In genomic region chr2:91114781-91115577, GRCm38 (mm10) we compare ENCODE assay signal across 8 mouse cellular contexts. TPM values are rescaled to one million over a fixed set of nuclear protein-coding genes. Genes with fewer than 3 reads are reported as not detected.
DNase-seq lines count a peak whose midpoint lies in the region; ATAC-seq lines count a peak whose summit lies in the region.

No protein-coding gene starts in this region.

- 0 out of 2 replicates have a peak, but pooled peaks cover 3% of the 10 kb centered on the region for H3K4me1 ChIP-seq in intestine, embryonic 14.5 days (replicated peaks; ENCODE audit: control insufficient read depth, insufficient read depth, low read length)
- peaks cover 9% of the 10 kb centered on the region for H3K4me1 ChIP-seq in midbrain, embryonic 10.5 days

- H3K4me2 ChIP-seq in intestine, embryonic 14.5 days (ENCODE audit: low read length): peak overlapping the region; percentile 81

- no peak overlapping the region for H3K27ac ChIP-seq in intestine, embryonic 14.5 days (ENCODE audit: low read depth)
- peak overlapping the region; percentile 82 for H3K27ac ChIP-seq in midbrain, embryonic 10.5 days (replicated peaks)

- ATAC-seq in common myeloid progenitor, adult 5-6 weeks (replicated peaks; ENCODE audit: low read depth, poor library complexity, severe bottlenecking): peak; percentile 70
- ATAC-seq in intestine, embryonic 14.5 days (replicated peaks; ENCODE audit: low FRiP score, low TSS enrichment, low read depth): peak; percentile 72
- ATAC-seq in monocyte, adult 5-6 weeks (replicated peaks; ENCODE audit: insufficient number of reproducible peaks, low FRiP score, low TSS enrichment, poor library complexity, severe bottlenecking): no peak

- peak overlapping the region; percentile 38 for H3K9ac ChIP-seq in intestine, embryonic 14.5 days (ENCODE audit: low read length)

- H3K9me3 ChIP-seq in intestine, embryonic 14.5 days (ENCODE audit: control insufficient read depth, low read length): no peaks in the 10 kb centered on the region
- H3K9me3 ChIP-seq in midbrain, embryonic 10.5 days (replicated peaks): no peaks in the 10 kb centered on the region

- peak; percentile 86 for DNase-seq in WW6 (ENCODE audit: low read depth, low spot score)
- DNase-seq in gastrocnemius, postnatal 10 days: peak; percentile 99
- peak; percentile 99 for DNase-seq in intestine, embryonic 14.5 days (ENCODE audit: low spot score)
- DNase-seq in left cerebral cortex, postnatal 10 days (ENCODE audit: extremely low spot score in 1 of 2, low spot score in 2 of 2): peak; percentile 82 to 93
- peak; percentile 95 for DNase-seq in midbrain, embryonic 10.5 days (ENCODE audit: low spot score)
- DNase-seq in spleen, adult 12 weeks (ENCODE audit: low spot score): peak; percentile 30

- WGBS in intestine, embryonic 14.5 days: 7% methylated on average over 39 of the region's 42 CpGs
- WGBS in midbrain, embryonic 10.5 days: 7% methylated on average over 42 of the region's 42 CpGs

- H3K36me3 ChIP-seq in intestine, embryonic 14.5 days (ENCODE audit: control insufficient read depth, insufficient read depth, low read length): no peaks in the 10 kb centered on the region
- H3K36me3 ChIP-seq in midbrain, embryonic 10.5 days: no peaks in the 10 kb centered on the region

- peak overlapping the region; percentile 35 for H3K4me3 ChIP-seq in intestine, embryonic 14.5 days (ENCODE audit: low read depth, low read length)
- peak overlapping the region; percentile 64 for H3K4me3 ChIP-seq in midbrain, embryonic 10.5 days

- intact Hi-C loops in left cerebral cortex, postnatal 10 days (cut with DNase I): loop anchor here (1.0 kb wide), 1 partner anchor 79 kb away; no protein-coding TSS in a partner anchor

- H3K27me3 ChIP-seq in intestine, embryonic 14.5 days (replicated peaks; ENCODE audit: control insufficient read depth, insufficient read depth, low read length): no peaks in the 10 kb centered on the region; the same call in 1 of the 2 replicates
- H3K27me3 ChIP-seq in midbrain, embryonic 10.5 days (ENCODE audit: low read depth, poor library complexity, severe bottlenecking): peaks cover 18% of the 10 kb centered on the region

RNA-seq across cellular contexts. Expression of gene Mybpc3, which starts 3.0 kb away (rescaled TPM):
- 0.09 and 0.15 TPM in 2 replicates for total RNA-seq in common myeloid progenitor, adult 5-6 weeks (2017)
- total RNA-seq in gastrocnemius, postnatal 10 days (2021): under 1 TPM; 0.12 to 0.20 TPM
- not detected in 2 replicates for polyA plus RNA-seq in intestine, embryonic 14.5 days (2014; fragmentation: Nextera tagmentation; extraction: Ambion mirVana)
- total RNA-seq in left cerebral cortex, postnatal 10 days (2021): under 1 TPM; 0.51 to 0.61 TPM
- 0.02 TPM in 1 of 2 replicates, not detected in the other for polyA plus RNA-seq in midbrain, embryonic 10.5 days (2016; fragmentation: Nextera tagmentation; extraction: Ambion mirVana)
- total RNA-seq in monocyte, adult 5-6 weeks (2017): 1.4 to 5.2 TPM (median 3.7 TPM) in 3 replicates

RNA-seq across cellular contexts. Expression of gene Spi1, which starts 32.8 kb away (rescaled TPM):
- 64.4 and 74.3 TPM in 2 replicates for total RNA-seq in common myeloid progenitor, adult 5-6 weeks (2017)
- total RNA-seq in gastrocnemius, postnatal 10 days (2021): 1 to 10 TPM; 3.2 to 6.4 TPM
- 5.3 and 6.9 TPM in 2 replicates for polyA plus RNA-seq in intestine, embryonic 14.5 days (2014; fragmentation: Nextera tagmentation; extraction: Ambion mirVana)
- total RNA-seq in left cerebral cortex, postnatal 10 days (2021): 1 to 10 TPM; 5.2 to 5.6 TPM
- 3.6 and 5.6 TPM in 2 replicates for polyA plus RNA-seq in midbrain, embryonic 10.5 days (2016; fragmentation: Nextera tagmentation; extraction: Ambion mirVana)
- 306 to 616 TPM (median 505 TPM) in 3 replicates for total RNA-seq in monocyte, adult 5-6 weeks (2017)

RNA-seq across cellular contexts. Expression of gene Slc39a13, which starts 44.8 kb away (rescaled TPM):
- total RNA-seq in common myeloid progenitor, adult 5-6 weeks (2017): 8.9 and 10.7 TPM in 2 replicates
- total RNA-seq in gastrocnemius, postnatal 10 days (2021): 10 to 100 TPM; 27.8 to 40.8 TPM
- polyA plus RNA-seq in intestine, embryonic 14.5 days (2014; fragmentation: Nextera tagmentation; extraction: Ambion mirVana): 29.7 and 32.3 TPM in 2 replicates
- 10 to 100 TPM; 25.7 to 27.6 TPM for total RNA-seq in left cerebral cortex, postnatal 10 days (2021)
- polyA plus RNA-seq in midbrain, embryonic 10.5 days (2016; fragmentation: Nextera tagmentation; extraction: Ambion mirVana): 20.5 and 26.3 TPM in 2 replicates
- 15.6 to 33.3 TPM (median 26.7 TPM) in 3 replicates for total RNA-seq in monocyte, adult 5-6 weeks (2017)

Comparison
In these comparisons a context has a peak if more than half of its experiments do, and no peak if none do; other contexts are left out.
1. DNase-seq: peak in every context shown above with its lines; median percentile 99 in gastrocnemius, postnatal 10 days; 99 in intestine, embryonic 14.5 days; 95 in midbrain, embryonic 10.5 days; 88 in left cerebral cortex, postnatal 10 days; 86 in WW6; 30 in spleen, adult 12 weeks.